Mouse (Mus musculus): Measurements from ENCODE around the gene Dtx1.

Gene Dtx1

DNA sequence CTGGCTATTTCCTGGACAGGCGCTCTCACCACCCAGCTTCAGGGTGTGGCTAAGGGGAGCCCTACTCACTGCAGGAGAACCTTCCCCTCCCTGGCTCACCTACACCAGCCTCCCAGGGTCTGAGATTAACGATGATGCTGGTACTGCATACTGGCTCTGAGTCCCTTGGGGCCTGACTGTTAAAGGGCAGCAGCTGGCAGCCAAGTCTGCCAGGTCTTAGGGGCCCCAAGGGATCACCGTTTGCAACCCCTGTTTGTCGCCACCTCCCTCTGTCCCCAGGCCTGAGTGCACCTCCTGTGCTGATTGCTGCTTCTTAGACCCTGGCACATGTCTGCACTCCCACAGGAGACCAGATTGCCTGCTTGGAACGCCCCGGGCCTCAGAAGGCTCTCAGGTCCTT, 7.3 kb downstream of the Dtx1 start:
- DNase-seq (ENCODE audit: low spot score): no peak

DNA sequence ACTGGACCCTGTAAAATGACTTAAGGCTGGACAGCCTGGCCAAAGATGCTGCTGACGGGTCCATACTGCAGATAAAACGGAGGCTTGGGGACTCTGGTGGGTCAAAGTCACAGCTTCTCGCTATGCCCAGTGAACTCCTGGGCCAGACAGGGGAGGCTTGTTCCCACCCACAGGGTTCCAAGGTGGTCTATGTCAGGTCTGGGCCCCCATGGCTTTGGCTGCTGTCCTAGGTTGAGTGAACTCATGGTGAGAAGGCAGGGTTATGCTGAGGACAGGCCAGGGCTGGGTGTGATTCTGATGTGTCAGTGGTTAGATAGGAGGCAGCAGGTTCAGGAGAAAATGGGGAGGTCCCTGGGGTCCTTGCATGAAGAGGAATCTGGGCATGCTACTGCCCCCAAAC, 8.1 kb downstream of the Dtx1 start:
- no peak for DNase-seq (ENCODE audit: low spot score)

GRCm38 (mm10) chr5:120702969-120703368, 8.8 kb downstream of the Dtx1 start:
- no peak for DNase-seq (ENCODE audit: low spot score)

DNA sequence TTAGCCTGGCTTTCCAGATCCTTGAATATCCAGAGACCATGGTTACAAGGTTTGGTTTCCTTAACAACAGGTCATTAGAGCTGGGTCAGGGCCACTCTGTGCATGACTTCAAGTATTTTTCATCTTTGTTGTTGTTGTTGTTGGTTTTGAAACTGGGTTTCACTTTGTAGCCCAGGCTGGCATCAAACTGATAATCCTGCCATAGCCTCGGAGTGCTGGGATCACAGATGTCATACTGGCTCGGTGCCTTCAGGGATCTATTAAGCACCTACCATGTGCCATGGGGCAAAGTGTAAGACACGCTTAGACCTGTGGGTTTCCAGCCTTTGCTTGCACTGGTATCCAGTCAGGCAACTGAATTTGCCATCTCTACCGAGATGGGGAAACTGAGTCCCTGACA, 9.3 kb downstream of the Dtx1 start:
- no peak for DNase-seq (ENCODE audit: low spot score)

GRCm38 (mm10) chr5:120700996-120701790, 10.5 kb downstream of the Dtx1 start:
- no peak for DNase-seq (ENCODE audit: low spot score)

DNA sequence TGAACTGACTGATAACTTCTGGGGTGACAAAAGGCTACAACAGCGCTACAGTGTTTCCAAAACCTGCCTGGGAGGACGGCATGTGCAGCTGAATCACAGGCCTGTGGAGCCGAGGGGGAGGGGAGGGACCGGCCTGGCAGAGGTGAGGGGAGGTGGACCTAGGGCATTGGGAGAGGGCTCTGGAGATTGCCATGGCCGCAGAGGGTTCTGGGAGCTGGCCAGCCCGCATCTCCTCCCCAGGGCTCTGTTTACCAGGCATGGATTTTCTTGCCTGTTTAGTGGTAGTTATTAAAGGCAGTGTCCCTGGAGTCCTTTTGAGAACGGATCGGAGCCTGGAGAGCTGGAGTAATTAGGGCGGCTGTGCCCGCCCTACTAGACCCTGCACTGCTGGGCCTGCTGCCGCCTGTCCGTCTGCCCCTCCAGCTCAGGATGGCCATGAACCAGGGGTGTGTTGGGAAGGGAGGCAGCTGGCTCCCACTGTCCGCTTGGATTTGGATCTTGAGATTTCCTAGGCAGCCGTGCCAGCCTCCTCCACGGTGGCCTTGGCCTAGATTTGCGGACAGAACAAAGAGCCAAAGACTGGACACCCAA, 12.8 kb downstream of the Dtx1 start:
- DNase-seq (ENCODE audit: low spot score): peak; percentile 78

GRCm38 (mm10) chr5:120698181-120698580, 13.5 kb downstream of the Dtx1 start:
- DNase-seq (ENCODE audit: low spot score): no peak

GRCm38 (mm10) chr5:120696865-120697264, 14.9 kb downstream of the Dtx1 start:
- no peak for DNase-seq (ENCODE audit: low spot score)

DNA sequence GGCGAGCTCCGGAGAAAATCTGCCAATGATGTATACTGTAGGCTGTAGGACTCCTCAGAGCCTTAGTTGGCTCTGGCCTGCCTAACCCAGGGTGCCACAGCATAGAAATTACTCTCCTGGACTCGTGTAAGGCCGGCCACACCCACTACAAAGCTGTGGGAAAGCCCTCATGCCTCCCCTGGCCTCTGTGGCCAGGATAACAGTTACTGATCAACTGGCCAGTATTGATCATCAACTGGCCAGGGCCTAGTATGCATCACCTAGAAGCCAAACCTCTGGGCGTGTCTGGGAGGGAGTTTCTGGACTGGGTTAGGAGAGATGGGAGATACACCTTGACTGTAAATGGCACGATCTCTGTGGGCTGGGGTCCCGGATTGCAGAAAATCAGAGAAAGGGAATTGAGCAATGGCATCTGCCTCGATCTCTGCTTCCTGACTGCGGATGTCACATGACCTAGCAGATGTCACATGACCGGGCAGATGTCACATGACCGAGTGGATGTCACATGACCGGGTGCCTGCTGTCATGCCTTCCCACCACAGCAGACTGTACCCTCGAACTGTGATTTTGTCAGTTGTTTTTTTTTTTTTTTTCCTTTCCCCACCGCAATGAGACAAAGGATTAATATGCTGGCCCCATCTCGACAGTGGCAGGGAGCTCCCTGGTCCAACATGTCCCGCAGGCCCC, 15.5 kb downstream of the Dtx1 start:
- DNase-seq (ENCODE audit: low spot score): no peak

GRCm38 (mm10) chr5:120694695-120695074, 17.0 kb downstream of the Dtx1 start:
- no peak for DNase-seq (ENCODE audit: low spot score)

DNA sequence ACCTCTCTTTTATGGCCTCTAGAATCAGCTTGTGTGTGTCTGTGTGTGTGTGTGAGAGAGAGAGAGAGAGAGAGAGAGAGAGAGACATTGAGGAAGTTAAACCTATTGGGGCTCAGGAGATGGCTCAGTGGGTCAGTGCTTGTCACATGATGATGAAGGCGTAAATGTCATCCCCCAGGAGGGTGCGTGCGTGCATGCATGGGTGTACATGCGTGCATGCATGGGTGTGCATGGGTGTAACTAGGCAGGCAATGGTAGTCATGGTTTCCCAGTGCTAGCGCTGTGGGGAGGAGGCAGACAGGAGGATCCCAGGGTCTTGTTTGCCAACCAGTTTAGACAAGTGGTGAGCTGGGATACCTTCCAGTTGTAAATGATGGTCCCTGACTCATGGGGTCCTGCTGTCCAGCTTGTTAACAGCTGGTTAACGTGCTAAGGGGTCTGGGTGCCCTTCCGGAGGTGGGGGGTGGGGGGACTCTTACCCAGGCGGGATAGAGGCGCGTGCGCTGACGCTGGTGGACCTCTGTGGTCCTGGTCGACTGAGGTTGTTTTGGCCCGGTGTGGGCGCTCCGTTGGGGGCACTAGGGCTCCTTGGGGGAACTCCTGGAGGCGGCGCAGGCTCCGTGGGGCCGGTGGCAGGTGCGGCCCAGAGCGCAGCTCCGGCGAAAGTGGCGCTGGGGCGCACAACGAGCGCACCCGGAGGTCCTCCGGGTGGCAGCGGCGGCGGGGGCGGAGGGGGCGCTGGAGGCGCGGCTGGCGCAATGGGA, 17.6 kb downstream of the Dtx1 start:
- no peak for DNase-seq (ENCODE audit: low spot score)

GRCm38 (mm10) chr5:120692034-120692433, 19.7 kb downstream of the Dtx1 start:
- DNase-seq (ENCODE audit: low spot score): no peak

- DNase-seq (ENCODE audit: low spot score): no peak
These were observed 21.3 kb downstream of the Dtx1 start for GRCm38 (mm10) chr5:120690417-120690816.

DNA sequence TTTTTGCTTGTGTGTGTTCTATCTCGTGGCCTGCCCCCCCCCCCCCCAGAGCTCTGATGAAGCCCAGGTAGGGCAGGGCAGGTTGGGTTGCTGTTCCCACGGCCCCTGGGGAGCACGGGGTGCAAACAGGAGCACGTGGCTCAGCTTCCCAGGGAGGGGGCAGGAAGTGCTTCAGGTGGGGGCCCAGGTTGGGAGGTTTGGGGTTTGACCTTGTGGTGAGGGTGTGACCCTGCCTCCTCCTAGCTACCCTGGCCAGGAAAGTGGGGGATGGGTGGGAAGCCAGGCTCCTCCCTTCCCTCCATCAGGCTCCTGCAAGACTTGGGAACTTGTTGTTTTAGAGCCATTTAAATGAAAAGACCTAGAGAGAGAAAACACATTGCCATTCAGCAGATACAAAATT, 23.3 kb downstream of the Dtx1 start:
- DNase-seq (ENCODE audit: low spot score): no peak

GRCm38 (mm10) chr5:120687897-120688296, 23.8 kb downstream of the Dtx1 start:
- DNase-seq (ENCODE audit: low spot score): no peak

DNA sequence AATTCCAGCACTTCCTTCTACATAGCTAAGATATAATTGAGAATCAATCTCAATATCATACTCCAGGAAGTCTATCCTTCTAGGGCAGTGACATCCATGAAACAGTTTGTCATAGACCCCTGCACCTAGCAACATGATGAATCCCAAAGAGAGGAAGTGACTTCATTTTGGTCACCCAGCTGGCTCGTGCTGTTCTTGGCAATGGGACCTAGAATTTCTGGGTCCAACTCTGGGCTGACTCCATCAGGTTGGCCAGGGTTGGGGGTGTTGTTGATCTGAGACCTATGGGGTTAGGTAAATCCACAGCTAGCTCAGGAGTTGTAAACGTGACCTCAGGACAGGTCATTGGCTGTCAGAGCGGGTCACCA, 24.3 kb downstream of the Dtx1 start:
- no peak for DNase-seq (ENCODE audit: low spot score)

DNA sequence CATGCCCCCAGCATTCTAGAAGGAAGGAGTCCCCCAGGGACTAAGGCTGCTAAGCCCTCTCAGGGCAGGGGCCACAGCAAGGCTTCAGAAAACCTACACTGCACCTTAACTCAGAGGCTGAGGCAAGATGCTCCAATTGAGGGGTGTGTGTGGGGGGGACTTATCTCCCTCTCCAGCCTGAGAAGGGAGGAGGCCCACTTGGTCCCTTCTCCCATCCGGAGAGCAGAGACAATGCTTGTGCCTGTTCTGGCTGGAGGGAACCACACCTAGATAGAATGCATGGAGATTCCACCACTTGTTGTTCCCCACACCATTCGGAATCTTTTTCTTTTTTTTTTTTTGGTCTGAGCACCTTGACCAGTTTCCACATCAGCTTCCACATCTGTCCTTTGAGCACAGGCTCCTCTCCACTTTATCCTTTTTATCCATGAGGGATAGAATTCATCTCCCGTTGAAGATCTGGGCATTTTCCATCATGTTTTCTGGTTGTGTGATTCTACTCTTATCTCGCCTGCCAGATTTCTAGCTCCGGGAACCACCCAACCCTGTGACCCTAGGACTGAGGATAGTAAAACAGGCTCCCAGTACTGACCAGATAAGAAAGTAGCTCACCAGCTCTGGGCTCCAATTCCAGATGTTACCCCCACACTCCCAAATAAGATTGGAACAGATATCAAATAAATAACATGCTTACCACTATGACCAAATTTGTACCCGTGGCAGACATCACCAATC, 24.8 kb downstream of the Dtx1 start:
- DNase-seq (ENCODE audit: low spot score): no peak

DNA sequence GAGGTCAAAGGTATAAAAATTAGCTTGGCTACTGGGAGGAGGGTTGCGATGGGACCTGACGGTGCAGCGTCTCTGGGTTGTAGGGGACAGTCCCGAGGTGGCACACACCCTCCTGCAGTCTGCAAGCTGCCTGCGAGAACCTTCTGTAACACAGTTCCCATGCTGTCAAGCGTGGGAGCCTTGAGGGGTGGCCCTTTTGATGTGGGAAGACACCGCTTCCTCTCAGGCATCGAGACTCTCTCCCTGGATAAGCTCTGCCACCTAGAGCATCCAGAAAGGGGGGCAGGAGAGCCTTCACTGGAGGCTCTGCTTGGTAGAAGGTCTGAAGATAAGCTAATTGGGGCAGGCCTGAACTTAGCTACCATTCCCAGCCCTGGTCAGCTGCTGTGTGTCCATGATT, 26.0 kb downstream of the Dtx1 start:
- no peak for DNase-seq (ENCODE audit: low spot score)

- DNase-seq (ENCODE audit: low spot score): no peak
These were observed 28.6 kb downstream of the Dtx1 start for GRCm38 (mm10) chr5:120682982-120683771.

DNA sequence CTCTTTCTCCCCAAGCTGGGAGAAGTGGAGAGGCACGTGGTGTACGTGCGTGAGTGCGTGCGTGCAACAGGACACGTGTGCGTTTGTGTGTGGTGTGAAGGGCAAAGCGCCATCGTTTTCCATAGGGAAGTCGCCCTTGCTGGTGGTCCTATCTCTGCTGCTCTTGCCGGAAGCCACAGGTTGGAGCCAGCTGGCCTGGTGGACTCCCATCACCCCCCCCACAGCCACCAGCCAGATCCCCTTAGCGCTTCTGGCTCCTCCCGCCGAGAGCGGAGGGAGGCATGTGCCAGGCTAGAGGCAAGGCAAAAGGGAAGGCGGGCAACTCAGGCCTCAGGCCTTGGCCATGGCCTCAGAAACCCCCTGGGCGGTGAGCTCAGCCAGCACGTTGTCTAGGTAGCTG, 30.8 kb downstream of the Dtx1 start:
- no peak for DNase-seq (ENCODE audit: low spot score)
